Mouse (Mus musculus): ENCODE results near the gene Tmem98.

DNA sequence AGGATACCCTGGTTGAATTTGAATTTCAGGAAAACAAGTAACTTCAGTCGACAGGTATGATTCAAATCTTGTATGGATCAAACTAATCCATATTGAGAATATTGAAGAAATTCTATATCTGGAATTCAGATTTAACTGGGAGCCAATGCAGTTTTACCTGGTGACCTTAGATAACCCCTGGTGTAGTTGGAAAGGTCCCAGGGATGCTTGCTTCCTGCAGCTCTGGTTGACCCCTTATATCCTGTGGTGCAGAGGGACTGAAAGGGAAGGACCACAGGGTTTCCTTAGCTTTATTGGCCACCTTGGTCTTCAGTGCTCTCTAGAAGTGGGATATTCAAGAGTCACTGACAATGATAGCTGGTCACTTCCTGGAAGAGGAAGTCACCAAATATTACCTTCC, 58.1 kb downstream of the Tmem98 start:
- TF ChIP-seq CTCF (IDR thresholded peaks at IDR 0.05; ENCODE audit: extremely low read depth, insufficient read depth, insufficient read length, insufficient replicate concordance) (no peak), POLR2A (IDR thresholded peaks at IDR 0.05; ENCODE audit: low read depth, low read length) (no peak)

All from spleen, adult 2 months (tissue).